Mouse (Mus musculus) midbrain, embryonic 12.5 days (tissue): ENCODE data around the gene Fut9. TPM values are rescaled to one million over a fixed set of nuclear protein-coding genes. Genes with fewer than 3 reads are reported as not detected.

ENCODE experiments used
- ATAC-seq: fragments of 200-750 bp; cut with Nextera tagmentation; 2 replicates; pipeline ENCODE4 v1.8.0; 2017; ENCODE audit warnings: low read depth, moderate TSS enrichment, moderate library complexity; ENCODE audit not compliant: low FRiP score
- H3K27ac ChIP-seq: fragments of 300-500 bp; sonication (generic); replicated peaks from 2 replicates; pipeline ENCODE4 v1.5.1; 2016; ENCODE audit warnings: mild to moderate bottlenecking
- H3K27me3 ChIP-seq: fragments of 300-500 bp; sonication (generic); 2 replicates; pipeline ENCODE4 v1.6.1; 2016; ENCODE audit warnings: mild to moderate bottlenecking
- H3K36me3 ChIP-seq: fragments of 300-500 bp; sonication (generic); 2 replicates; pipeline ENCODE4 v1.6.1; 2016
- H3K4me1 ChIP-seq: fragments of 300-500 bp; sonication (generic); 2 replicates; pipeline ENCODE4 v1.6.1; 2016
- H3K4me2 ChIP-seq: fragments of 300-500 bp; sonication (generic); replicated peaks from 2 replicates; pipeline ENCODE4 v1.6.1; 2016; ENCODE audit warnings: mild to moderate bottlenecking, moderate library complexity
- H3K4me3 ChIP-seq: fragments of 300-500 bp; sonication (generic); 2 replicates; pipeline ENCODE4 v1.5.1; 2016; ENCODE audit warnings: mild to moderate bottlenecking
- H3K9ac ChIP-seq: fragments of 300-500 bp; sonication (generic); replicated peaks from 2 replicates; pipeline ENCODE4 v1.6.1; 2016; ENCODE audit warnings: mild to moderate bottlenecking, moderate library complexity
- H3K9me3 ChIP-seq: fragments of 300-500 bp; sonication (generic); 2 replicates; pipeline ENCODE4 v1.6.1; 2016; ENCODE audit warnings: mild to moderate bottlenecking
- WGBS: fragments of 180-500 bp; shearing (Covaris S2); methylation state at CpG from one replicate; pipeline ENCODE4 v1.1.7; 2016; 5-methylcytosine and 5-hydroxymethylcytosine counted together
- polyA plus RNA-seq: library from polyadenylated mRNA; unstranded; fragments of >200 nt; fragmentation: Nextera tagmentation; extraction: Ambion mirVana; gene quantifications from 2 replicates; pipeline ENCODE4 v1.2.1, GENCODE M21; 2016

The Fut9 gene
- polyA plus RNA-seq, 1 experiment from 2014 or later: 3.5 TPM

DNA sequence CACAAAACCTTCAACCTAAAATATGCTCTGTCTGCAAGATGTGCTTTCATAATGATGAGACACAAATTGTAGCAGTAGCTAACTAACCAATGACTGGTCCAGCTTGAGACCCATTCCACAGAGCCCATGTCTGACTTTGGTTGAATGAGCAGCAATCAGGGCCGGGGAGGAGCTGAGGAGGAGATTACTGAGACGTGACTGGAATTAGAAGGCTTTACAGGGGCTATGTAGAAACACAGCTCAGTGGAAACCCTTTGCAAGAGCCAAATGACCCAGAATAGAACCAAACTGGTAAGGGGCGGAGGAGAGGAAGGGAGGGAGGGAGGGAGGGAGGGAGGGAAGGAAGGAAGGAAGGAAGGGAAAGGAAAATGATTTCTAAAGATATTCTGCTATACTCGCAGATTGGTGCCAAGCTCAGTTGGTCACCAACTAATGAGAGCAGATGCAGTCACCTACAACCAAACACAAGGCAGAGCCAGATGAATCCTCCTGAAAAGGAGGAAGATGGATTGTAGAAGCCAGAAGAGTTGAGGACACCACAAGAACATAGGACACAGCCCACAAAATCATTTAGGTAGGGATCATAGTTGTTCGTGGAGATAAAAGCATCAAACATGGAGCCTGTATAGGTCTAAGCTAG is 42.0 kb downstream of the Fut9 start:
- no peak overlapping the region for H3K27ac ChIP-seq
- no peaks in the 10 kb centered on the region for H3K36me3 ChIP-seq
- no peak overlapping the region for H3K4me3 ChIP-seq
- WGBS: 54% methylated on average over 4 of the region's 5 CpGs
- H3K9ac ChIP-seq: no peak overlapping the region
- no peak overlapping the region for H3K4me2 ChIP-seq
- no peaks in the 10 kb centered on the region for H3K27me3 ChIP-seq
- H3K4me1 ChIP-seq: no peaks in the 10 kb centered on the region
- peak; percentile 65; the same call in 1 of the 2 replicates for ATAC-seq
- no peaks in the 10 kb centered on the region for H3K9me3 ChIP-seq

DNA sequence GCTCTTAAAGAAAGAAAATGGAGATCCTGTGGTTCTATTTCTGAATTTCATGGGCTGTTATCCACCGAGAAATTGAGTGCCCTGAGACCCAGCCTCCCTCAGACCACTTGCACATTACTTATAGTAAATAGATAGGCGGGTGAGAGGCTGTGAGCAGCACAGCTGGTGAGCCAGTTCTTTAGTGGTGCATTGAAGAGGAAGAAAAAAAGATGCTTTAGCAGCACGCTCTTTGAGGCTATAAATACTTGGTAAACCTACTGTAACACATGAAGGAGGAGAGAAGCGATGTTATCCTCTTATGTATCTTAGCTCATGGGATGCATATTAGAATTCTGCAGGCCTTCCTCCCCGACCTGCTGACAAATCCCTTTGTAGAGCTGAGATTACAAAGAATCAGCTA is 58.5 kb downstream of the Fut9 start:
- Histone ChIP-seq H3K36me3 (no peaks in the 10 kb centered on the region), H3K9me3 (no peaks in the 10 kb centered on the region), H3K9ac (no peak overlapping the region), H3K4me2 (no peak overlapping the region), H3K27ac (no peak overlapping the region), H3K27me3 (no peaks in the 10 kb centered on the region), H3K4me3 (no peak overlapping the region), H3K4me1 (no peaks in the 10 kb centered on the region)
- 74% methylated on average over 5 of the region's 5 CpGs for WGBS
- no peak for ATAC-seq

DNA sequence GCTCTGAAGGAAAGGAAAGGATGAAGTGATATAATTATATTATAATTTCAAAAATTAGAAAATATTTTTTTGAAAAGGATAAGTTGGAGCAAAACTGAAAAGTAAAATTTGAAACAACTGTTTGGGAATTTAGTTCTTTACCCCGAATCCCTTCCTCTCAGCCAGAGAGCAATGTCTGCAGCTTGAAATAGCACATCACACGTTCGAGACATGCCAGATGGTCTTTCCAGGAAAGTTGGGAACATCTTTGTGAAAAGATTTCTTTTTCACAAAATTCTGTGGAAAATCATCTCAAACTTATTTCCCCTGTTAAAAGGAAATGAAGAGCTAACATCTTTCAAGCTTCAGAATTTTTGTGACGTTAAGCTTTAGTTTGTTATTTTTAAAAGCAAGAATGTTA is 61.3 kb downstream of the Fut9 start:
- H3K9ac ChIP-seq: no peak overlapping the region
- no peak for ATAC-seq
- H3K9me3 ChIP-seq: no peaks in the 10 kb centered on the region
- H3K27me3 ChIP-seq: no peaks in the 10 kb centered on the region
- 92% methylated on average over 4 of the region's 4 CpGs for WGBS
- no peak overlapping the region for H3K4me3 ChIP-seq
- H3K4me1 ChIP-seq: no peaks in the 10 kb centered on the region
- H3K4me2 ChIP-seq: no peak overlapping the region
- H3K36me3 ChIP-seq: no peaks in the 10 kb centered on the region
- no peak overlapping the region for H3K27ac ChIP-seq

GRCm38 (mm10) chr4:25721576-25721975 is 78.5 kb downstream of the Fut9 start:
- Histone ChIP-seq H3K4me2 (no peak overlapping the region), H3K27ac (no peak overlapping the region), H3K9ac (no peak overlapping the region), H3K36me3 (no peaks in the 10 kb centered on the region), H3K4me1 (no peaks in the 10 kb centered on the region), H3K4me3 (no peak overlapping the region), H3K27me3 (no peaks in the 10 kb centered on the region), H3K9me3 (no peaks in the 10 kb centered on the region)
- 94% methylated on average over 5 of the region's 5 CpGs for WGBS
- no peak for ATAC-seq

GRCm38 (mm10) chr4:25713907-25714306 is 86.1 kb downstream of the Fut9 start:
- H3K27ac ChIP-seq: no peak overlapping the region
- no peaks in the 10 kb centered on the region for H3K4me1 ChIP-seq
- no peak overlapping the region for H3K4me3 ChIP-seq
- no peak for ATAC-seq
- no peaks in the 10 kb centered on the region for H3K27me3 ChIP-seq
- 73% methylated on average over 2 of the region's 2 CpGs for WGBS
- no peaks in the 10 kb centered on the region for H3K36me3 ChIP-seq
- no peak overlapping the region for H3K9ac ChIP-seq
- no peak overlapping the region for H3K4me2 ChIP-seq
- 0 out of 2 replicates have a peak, but pooled peaks cover 5% of the 10 kb centered on the region for H3K9me3 ChIP-seq

DNA sequence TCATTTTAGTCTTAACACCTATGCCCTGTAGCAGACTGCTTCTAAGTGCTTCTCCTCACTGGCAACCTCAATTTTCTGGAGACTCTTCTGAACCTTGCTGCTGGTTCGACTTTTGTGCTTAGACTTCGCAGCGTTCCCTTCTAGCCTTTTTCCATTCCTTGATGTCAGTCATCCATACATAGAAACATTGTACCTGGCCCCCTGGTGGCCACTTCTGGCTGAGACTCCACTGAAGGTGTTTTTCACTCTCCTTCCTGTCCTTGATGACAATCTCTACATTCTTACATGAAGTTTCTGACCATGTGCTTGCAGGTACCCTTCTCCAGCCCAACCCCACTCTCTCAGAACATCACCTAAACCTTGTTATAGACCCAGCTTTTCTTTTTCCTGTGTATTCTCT is 115.1 kb downstream of the Fut9 start:
- ATAC-seq: no peak
- 93% methylated on average over 3 of the region's 3 CpGs for WGBS
- H3K4me3 ChIP-seq: no peak overlapping the region

DNA sequence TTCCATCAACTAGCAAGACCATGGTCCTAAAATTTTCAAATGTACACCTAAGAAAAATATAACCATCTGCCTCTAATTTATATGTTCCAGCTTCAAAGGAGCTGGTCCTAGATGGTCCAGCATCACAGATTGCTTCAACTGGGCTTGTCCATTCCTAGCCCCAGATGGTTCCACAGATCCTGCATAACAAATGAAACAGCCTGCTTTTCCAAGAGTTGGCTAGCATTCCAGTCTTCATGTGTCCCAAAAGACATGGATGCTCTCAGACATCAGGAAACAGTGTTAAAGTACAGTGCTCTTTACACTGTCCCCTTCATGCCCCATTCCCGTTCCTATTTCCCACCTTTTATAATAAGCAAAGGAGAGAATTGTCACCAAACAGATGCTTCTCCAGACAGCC is 135.8 kb downstream of the Fut9 start:
- Histone ChIP-seq H3K4me3 (no peak overlapping the region), H3K36me3 (no peaks in the 10 kb centered on the region), H3K27ac (no peak overlapping the region), H3K27me3 (no peaks in the 10 kb centered on the region), H3K9me3 (no peaks in the 10 kb centered on the region), H3K4me1 (no peaks in the 10 kb centered on the region), H3K9ac (no peak overlapping the region), H3K4me2 (no peak overlapping the region)
- no peak for ATAC-seq
- 100% methylated on average over 1 of the region's 1 CpGs for WGBS

More for the DNA sequence above, 115.1 kb downstream of the Fut9 start:
- H3K4me1 ChIP-seq: no peaks in the 10 kb centered on the region
- no peak overlapping the region for H3K27ac ChIP-seq
- no peak overlapping the region for H3K9ac ChIP-seq
- H3K4me2 ChIP-seq: no peak overlapping the region
- no peaks in the 10 kb centered on the region for H3K36me3 ChIP-seq
- no peaks in the 10 kb centered on the region for H3K27me3 ChIP-seq
- H3K9me3 ChIP-seq: no peaks in the 10 kb centered on the region

- Histone ChIP-seq H3K9me3 (no peaks in the 10 kb centered on the region), H3K9ac (no peak overlapping the region), H3K27ac (no peak overlapping the region), H3K4me1 (no peaks in the 10 kb centered on the region), H3K4me3 (no peak overlapping the region), H3K4me2 (no peak overlapping the region), H3K36me3 (no peaks in the 10 kb centered on the region), H3K27me3 (no peaks in the 10 kb centered on the region)
- no peak for ATAC-seq
- WGBS: 79% methylated on average over 3 of the region's 3 CpGs
Observed at GRCm38 (mm10) chr4:25661204-25661727, 138.8 kb downstream of the Fut9 start.

DNA sequence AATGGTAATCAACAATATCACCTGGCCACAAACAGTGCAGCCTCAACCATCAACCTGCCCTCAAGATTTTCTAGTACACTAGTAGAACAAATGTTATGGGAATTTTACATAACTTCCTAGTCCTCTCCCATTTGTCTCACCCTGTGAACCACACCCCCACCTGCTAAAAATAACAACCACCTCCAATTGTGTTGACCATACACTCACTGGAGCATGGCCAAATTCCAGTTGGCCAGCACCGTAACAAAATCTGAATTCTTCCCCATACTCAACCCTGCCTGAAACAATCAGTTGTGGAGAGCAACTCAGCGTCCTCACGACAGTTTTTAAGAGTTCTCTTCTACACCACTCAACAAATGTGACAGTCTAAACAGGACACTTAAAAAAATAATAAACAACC is 141.3 kb downstream of the Fut9 start:
- no peaks in the 10 kb centered on the region for H3K4me1 ChIP-seq
- H3K9me3 ChIP-seq: no peaks in the 10 kb centered on the region
- H3K9ac ChIP-seq: no peak overlapping the region
- H3K27ac ChIP-seq: no peak overlapping the region
- no peaks in the 10 kb centered on the region for H3K27me3 ChIP-seq
- WGBS: 92% methylated on average over 3 of the region's 3 CpGs
- no peak overlapping the region for H3K4me2 ChIP-seq
- ATAC-seq: no peak
- H3K4me3 ChIP-seq: no peak overlapping the region
- no peaks in the 10 kb centered on the region for H3K36me3 ChIP-seq

DNA sequence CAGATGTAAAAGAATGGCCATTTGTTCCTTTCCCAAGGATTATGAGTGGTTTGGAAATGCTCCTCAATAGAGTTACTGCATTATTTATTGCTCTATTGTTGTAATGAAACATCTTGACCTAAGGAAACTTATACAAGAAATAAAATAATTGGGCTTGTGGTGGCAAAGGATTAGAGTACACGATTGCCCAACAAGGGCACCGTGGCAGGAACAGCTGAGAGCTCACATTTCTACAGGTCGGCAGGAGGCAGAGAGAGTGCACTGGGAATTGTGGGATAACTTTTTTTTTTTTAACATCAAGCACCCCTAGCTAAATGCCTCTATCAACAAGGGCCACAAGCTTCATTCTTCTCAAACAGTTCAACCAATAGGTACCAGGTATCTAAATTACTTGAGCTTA is 148.1 kb downstream of the Fut9 start:
- Histone ChIP-seq H3K9me3 (no peaks in the 10 kb centered on the region), H3K4me3 (no peak overlapping the region), H3K36me3 (no peaks in the 10 kb centered on the region), H3K27ac (no peak overlapping the region), H3K27me3 (no peaks in the 10 kb centered on the region), H3K4me2 (no peak overlapping the region), H3K4me1 (no peaks in the 10 kb centered on the region), H3K9ac (no peak overlapping the region)
- no peak for ATAC-seq
- 76% methylated on average over 3 of the region's 3 CpGs for WGBS

DNA sequence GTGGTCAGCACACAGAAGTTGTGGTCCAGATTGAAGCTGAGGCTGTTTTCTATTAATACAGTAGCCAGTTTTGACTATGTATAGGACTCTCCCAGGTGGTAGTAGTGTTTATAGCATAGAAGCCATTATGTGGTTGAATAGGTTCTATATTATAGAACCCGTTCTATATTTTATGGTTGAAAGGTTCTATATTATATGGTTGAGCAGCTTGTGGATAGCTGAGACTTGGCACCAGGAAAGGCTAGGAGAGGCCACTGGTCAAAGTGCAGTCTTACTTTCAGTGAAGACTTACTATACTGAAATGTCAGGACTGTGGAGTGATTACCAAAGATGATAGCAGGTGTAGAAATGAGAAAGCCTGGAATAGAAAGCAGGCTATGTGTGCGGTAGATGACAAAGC is 151.9 kb downstream of the Fut9 start:
- H3K4me2 ChIP-seq: no peak overlapping the region
- H3K27me3 ChIP-seq: no peaks in the 10 kb centered on the region
- ATAC-seq: no peak
- H3K4me3 ChIP-seq: no peak overlapping the region
- H3K9ac ChIP-seq: no peak overlapping the region
- no peak overlapping the region for H3K27ac ChIP-seq
- no peaks in the 10 kb centered on the region for H3K4me1 ChIP-seq
- no peaks in the 10 kb centered on the region for H3K9me3 ChIP-seq
- no peaks in the 10 kb centered on the region for H3K36me3 ChIP-seq
- 89% methylated on average over 2 of the region's 2 CpGs for WGBS

GRCm38 (mm10) chr4:25647593-25647992 is 152.5 kb downstream of the Fut9 start:
- Histone ChIP-seq H3K4me1 (no peaks in the 10 kb centered on the region), H3K27ac (no peak overlapping the region), H3K9me3 (no peaks in the 10 kb centered on the region), H3K4me3 (no peak overlapping the region), H3K36me3 (no peaks in the 10 kb centered on the region), H3K27me3 (no peaks in the 10 kb centered on the region), H3K4me2 (no peak overlapping the region), H3K9ac (no peak overlapping the region)
- ATAC-seq: no peak
- WGBS: 84% methylated on average over 1 of the region's 1 CpGs

DNA sequence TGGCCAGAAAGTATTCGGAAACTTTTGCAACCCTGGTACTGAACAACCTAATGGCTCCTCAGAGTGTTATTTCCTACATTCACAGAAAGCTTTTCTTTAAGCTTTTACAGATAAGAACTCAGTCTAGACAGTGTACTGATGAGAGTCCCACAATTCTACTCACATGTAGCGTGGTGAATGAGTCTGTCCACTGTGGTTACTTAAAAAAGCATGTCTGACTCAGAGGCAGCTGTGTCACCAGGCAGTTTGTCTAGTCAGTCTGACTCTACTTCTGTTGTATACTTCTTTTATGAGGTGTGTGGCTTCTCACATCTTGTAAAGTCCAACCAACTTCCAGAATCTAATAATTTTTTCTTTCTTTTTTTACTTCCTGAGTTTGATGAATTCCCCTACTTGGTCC is 154.5 kb downstream of the Fut9 start:
- H3K4me1 ChIP-seq: no peaks in the 10 kb centered on the region
- H3K27me3 ChIP-seq: no peaks in the 10 kb centered on the region
- no peak overlapping the region for H3K4me2 ChIP-seq
- ATAC-seq: no peak
- H3K9ac ChIP-seq: no peak overlapping the region
- no peaks in the 10 kb centered on the region for H3K36me3 ChIP-seq
- WGBS: 86% methylated on average over 2 of the region's 2 CpGs
- no peaks in the 10 kb centered on the region for H3K9me3 ChIP-seq
- no peak overlapping the region for H3K4me3 ChIP-seq
- no peak overlapping the region for H3K27ac ChIP-seq
